Mouse (Mus musculus) MEL-GATA-1-ER (cell line): ENCODE results near the gene Lrp2bp.

Source experiments
- DNase-seq: peaks from one replicate; pipeline ENCODE4 v3.0.0-alpha.2; 2012; ENCODE audit warnings: low read depth; ENCODE audit errors: extremely low read depth

Gene Lrp2bp

GRCm38 (mm10) chr8:45999138-45999783 is at the start of gene Lrp2bp:
TSS of gene Lrp2bp (plus strand) at chr8:45999303.
- DNase-seq: peak; percentile 52

- DNase-seq: no peak
Measured at GRCm38 (mm10) chr8:45950622-45951021, 48.5 kb upstream of the Lrp2bp start.

GRCm38 (mm10) chr8:45970894-45971293 is 28.2 kb upstream of the Lrp2bp start:
- DNase-seq: no peak

- peak; percentile 44 for DNase-seq
Measured at GRCm38 (mm10) chr8:45973988-45974505, 25.1 kb upstream of the Lrp2bp start.

GRCm38 (mm10) chr8:45975126-45975836 is 23.8 kb upstream of the Lrp2bp start, which contains the start of the genes 1700029J07Rik and Ufsp2:
TSS of gene 1700029J07Rik (minus strand) at chr8:45975252.
TSS of gene Ufsp2 (plus strand) at chr8:45975528.
- DNase-seq: peak; percentile 99

GRCm38 (mm10) chr8:45975837-45976468 is 23.1 kb upstream of the Lrp2bp start:
- DNase-seq: peak; percentile 92

GRCm38 (mm10) chr8:45986665-45987064 is 12.4 kb upstream of the Lrp2bp start:
- no peak for DNase-seq

- no peak for DNase-seq
Measured at GRCm38 (mm10) chr8:45988189-45988588, 10.9 kb upstream of the Lrp2bp start.

GRCm38 (mm10) chr8:45990631-45991310 is 8.3 kb upstream of the Lrp2bp start:
- no peak for DNase-seq

GRCm38 (mm10) chr8:45994111-45994510 is 5.0 kb upstream of the Lrp2bp start:
- no peak for DNase-seq

- DNase-seq: no peak
Measured at GRCm38 (mm10) chr8:45995576-45995975, 3.5 kb upstream of the Lrp2bp start.

GRCm38 (mm10) chr8:45998228-45998627 is 875 bp upstream of the Lrp2bp start:
- no peak for DNase-seq

GRCm38 (mm10) chr8:45999784-46000705 is 942 bp downstream of the Lrp2bp start:
- peak; percentile 93 for DNase-seq

- DNase-seq: no peak
Measured at GRCm38 (mm10) chr8:46005596-46005995, 6.5 kb downstream of the Lrp2bp start, which contains the start of gene Ankrd37. TSS of gene Ankrd37 (minus strand) at chr8:46005707.

GRCm38 (mm10) chr8:46007050-46007672 is 8.1 kb downstream of the Lrp2bp start:
- no peak for DNase-seq

GRCm38 (mm10) chr8:46010306-46010705 is 11.2 kb downstream of the Lrp2bp start:
- DNase-seq: no peak

GRCm38 (mm10) chr8:46010746-46011680 is 11.9 kb downstream of the Lrp2bp start:
- no peak for DNase-seq

GRCm38 (mm10) chr8:46022203-46022602 is 23.1 kb downstream of the Lrp2bp start:
- no peak for DNase-seq

- no peak for DNase-seq
Measured at GRCm38 (mm10) chr8:46022758-46023157, 23.7 kb downstream of the Lrp2bp start.
